Mouse (Mus musculus): ENCODE measurements at regions not wholly inside any gene's neighbourhood (a gene's known extent, or its start where the extent isn't known, plus 50 kb on each side); places are given as distances from the start of the nearest gene placed in this dataset.
"Not testable (repeated sequence)": the region's sequence is repeated elsewhere in the genome, so short reads cannot be mapped to it uniquely, and the experiment has no call there.

GRCm38 (mm10) chr15:90291848-90292247, 67.7 kb downstream of the Alg10b start:
- no peak for DNase-seq (ENCODE audit: low spot score)

DNA sequence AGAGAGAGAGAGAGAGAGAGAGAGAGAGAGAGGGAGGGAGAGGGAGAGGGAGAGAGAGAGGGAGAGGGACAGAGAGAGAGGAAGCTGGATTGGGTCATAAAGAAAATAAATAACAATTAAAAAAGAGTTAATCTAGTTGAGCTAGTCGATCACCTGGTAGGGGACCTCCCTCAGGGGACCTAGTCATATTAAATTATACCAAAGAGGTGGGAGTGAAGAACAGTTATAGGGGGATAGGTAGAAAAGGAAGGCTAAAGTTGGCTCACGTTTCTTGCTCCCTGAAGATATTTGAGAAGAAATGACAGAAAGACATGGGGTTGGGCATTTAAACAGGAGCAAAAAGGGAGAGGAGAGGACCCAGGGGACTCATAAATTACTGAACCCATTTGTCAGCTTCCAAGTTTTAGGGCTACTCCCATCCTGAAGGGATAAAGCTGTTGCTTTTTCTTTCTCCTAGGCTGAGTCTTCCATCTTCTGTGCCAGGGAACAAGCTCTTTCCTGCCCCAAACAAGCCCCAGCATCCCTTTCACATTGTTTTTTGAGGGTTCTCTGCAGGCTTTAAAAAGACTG, 70.3 kb downstream of the Alg10b start:
- DNase-seq (ENCODE audit: low spot score): no peak

- DNase-seq (ENCODE audit: low spot score): no peak
Measured at GRCm38 (mm10) chr15:90298566-90298965, 74.5 kb downstream of the Alg10b start.

DNA sequence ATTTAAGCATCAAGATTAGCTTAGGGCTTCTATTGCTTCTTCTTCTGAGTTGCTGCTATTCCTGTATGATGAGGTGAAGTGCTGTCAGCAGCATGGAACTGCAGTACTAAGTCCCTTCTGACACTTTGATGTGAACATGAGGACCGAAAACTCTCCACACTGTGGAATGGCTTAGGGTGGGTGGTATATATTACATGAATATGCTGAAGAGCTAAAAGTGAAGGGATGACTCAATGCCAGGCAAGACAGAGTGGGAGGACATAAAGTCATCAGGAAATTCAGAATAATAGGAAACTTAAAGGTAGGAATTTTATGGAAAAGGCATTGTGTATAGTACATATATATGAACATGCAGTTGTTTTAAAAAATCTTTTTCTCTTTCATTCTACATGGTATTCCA, 79.3 kb downstream of the Alg10b start:
- DNase-seq (ENCODE audit: low spot score): no peak

GRCm38 (mm10) chr15:90305051-90305450, 80.9 kb downstream of the Alg10b start:
- DNase-seq (ENCODE audit: low spot score): no peak

- no peak for DNase-seq (ENCODE audit: low spot score)
Measured at GRCm38 (mm10) chr15:90306866-90307265, 82.8 kb downstream of the Alg10b start.

DNA sequence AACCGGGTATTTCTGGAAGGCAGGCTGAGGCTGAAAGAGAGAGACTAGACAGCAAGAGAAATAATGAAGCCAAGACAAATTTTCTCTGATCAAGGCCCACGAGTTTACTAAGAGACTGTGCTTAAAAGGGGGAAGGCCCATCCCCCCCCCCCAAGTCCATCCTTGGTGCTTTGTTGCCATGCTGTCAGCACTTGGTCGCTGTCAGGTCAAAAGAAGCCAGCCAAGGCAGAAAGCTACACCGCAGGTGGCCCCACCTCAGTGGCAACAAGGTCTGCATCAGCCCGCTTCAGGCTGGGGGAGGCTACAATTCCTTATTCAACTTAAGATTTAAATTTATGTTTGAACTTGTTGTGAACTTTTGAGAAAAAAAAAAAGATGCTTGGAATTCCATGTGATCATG, 84.3 kb downstream of the Alg10b start:
- not testable (repeated sequence) for DNase-seq (ENCODE audit: low spot score)

DNA sequence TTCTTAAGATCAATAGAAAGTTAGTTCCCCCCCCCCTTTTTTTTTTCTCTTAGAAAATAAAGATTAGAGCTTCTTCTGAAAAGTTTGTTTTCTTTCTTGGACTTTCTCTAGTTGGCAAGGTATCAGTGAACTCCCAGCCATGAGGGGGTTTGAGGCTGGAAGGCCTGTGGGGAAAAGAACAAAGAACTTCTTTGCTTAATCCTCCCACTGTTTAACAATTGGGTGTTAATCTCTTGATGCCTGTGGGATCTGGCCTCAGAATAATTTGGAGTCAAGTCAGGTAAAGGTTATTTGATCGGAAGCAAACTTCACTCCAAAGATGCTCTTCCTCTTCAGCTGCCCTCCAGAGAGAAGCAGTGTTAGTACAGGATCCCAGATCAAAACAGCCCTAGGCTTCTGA, 84.8 kb downstream of the Alg10b start:
- no peak for DNase-seq (ENCODE audit: low spot score)

- DNase-seq (ENCODE audit: low spot score): no peak
Measured at GRCm38 (mm10) chr15:90309664-90310063, 85.6 kb downstream of the Alg10b start.

DNA sequence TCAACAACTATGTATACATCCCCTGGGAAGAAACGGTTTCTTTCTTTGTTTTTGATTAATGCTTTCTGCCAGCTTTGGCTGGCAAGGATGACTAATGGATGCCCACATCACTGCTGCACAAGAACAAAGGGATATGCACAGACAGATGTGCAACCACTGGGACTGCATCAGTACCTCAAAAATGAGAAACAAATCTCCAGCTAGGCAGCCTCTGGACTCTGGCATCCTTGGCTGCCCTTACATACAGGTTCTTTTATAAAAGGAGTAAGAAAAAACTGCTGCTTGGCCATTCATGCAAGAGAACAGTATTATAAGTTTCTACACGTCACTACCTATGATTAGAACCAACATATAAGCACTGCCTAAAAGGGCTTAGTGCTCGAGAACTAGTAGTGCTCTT, 97.7 kb downstream of the Alg10b start:
- no peak for DNase-seq (ENCODE audit: low spot score)

DNA sequence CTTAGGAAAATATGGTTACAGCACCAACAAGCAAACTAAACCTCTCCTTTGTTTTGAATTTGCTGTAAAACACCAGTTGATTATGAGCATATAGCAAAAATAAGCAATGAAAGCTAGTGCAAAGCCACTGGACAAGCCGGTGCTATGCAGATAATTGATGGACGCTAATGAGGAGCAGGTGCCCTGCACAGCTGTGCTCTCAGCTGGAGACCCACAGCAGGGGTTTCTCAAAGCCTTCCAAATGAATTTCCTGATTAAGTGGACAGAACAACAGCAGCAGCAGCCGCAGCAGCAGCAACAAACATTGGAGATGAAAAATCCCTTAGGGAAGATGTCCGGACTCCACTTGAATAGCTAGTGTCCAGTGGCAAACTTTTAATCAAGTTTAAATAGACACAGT, 109.2 kb downstream of the Alg10b start:
- no peak for DNase-seq (ENCODE audit: low spot score)

DNA sequence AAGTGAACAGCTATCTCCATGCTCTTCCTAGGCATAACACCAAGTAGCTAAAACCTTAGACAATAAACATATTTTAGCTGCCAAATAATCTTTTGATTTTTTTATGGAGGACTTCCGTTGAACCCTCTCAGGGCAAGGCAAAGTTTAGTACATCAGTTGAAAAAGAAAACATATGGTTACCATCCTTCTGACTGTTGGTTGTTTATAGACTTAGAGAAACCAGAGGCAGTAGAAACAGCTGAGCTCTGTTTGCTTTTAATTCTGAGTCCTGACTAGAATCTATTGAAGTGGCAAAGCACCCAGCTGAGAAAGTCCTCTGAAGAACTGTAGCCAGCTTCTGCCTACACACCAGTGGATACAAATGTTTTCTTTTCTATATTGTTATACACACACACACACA, 109.7 kb downstream of the Alg10b start:
- DNase-seq (ENCODE audit: low spot score): no peak

DNA sequence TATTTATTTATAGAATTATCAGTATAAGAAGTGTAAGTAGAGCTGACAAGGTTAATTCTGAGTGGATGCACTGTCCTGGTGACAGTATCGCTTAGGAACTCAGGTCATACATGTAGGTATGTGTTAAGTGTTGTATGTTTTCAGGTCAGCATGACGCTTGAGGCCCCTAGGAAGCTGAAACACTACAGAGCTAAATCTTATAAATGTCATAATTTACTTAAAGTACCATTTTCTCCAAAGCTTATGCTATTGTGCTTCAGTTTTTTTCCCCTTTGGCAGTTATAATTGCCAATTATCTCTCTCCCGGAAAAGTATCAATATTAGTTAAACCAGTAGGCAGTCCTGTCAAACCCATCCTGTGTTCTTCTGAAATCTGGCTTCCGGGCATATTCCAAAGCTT, 110.3 kb downstream of the Alg10b start:
- no peak for DNase-seq (ENCODE audit: low spot score)

DNA sequence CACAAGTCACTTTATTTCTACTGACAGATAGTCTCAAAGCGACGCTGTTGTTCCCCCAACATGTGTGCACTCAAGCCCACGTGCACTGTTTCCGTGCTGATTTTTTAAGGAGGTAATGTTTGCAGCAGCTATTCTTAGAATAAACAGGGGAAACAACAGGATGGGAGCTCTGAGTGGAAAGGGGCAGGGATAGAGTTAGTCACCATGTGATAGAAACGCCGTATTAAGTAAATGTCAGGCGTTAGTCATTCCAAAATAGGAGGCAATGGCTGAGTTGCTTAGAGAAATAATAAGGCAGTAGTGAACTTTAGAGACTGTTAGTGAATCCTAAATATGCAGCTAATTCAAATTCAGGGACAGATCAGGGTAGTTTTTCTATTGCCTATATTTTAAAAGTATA, 111.4 kb downstream of the Alg10b start:
- DNase-seq (ENCODE audit: low spot score): no peak

GRCm38 (mm10) chr15:90340089-90340488, 116.0 kb downstream of the Alg10b start:
- DNase-seq (ENCODE audit: low spot score): no peak

DNA sequence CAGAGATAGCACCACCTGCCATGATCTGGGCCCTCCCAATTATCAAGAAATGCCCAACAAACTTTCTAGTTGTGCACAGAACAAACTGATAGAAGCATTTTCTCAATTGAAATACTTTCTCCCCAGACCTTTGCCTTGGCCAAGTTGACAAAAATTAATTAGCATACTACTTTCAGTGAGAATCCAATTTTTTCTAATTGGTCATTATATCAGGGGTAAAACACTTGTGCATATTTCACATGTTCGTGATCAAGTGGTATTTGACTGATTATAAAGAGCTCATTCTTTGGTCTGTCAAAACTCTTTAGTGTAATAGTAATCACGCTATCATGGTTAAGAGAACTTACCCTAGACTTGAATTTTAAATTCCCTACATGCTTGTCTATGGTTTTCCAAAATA, 117.2 kb downstream of the Alg10b start:
- no peak for DNase-seq (ENCODE audit: low spot score)

DNA sequence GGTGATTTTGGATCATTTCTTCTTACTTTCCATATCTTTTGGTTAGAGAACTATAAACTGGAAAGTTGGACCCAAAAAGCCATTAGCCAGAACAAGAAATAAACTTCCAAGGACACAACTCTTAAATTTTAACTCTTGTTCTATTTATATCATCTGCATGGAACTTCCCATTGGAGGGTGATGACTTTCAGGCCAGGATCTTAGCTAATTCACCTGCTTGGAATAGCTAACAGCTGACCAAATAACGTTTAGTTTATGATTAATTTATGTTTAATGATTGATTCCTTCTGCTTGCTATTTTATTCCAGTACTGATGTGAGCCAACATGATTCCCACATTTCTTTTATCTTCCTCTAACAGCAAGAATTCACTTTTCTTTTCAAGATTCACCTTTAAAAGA, 119.7 kb downstream of the Alg10b start:
- DNase-seq (ENCODE audit: low spot score): no peak

DNA sequence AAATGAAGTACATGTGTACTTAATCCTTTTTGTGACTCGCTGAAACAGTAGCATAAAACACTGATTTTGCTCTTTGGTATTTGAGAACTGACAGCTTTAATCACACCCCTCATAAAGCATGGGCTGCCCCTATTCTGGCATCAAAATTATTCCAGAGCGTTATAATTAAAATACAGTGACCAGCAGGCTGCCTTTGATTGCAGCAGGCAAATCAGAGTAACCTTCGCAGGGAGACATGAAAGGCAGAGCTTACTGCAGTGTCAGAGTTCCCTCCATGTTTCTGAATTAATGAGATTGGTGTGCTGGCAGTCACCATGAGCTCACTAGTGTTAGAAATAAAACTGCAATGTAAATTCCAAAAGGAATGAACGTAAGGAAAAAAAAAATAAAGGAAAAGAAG, 120.8 kb downstream of the Alg10b start:
- no peak for DNase-seq (ENCODE audit: low spot score)

GRCm38 (mm10) chr15:90346162-90346561, 122.1 kb downstream of the Alg10b start:
- DNase-seq (ENCODE audit: low spot score): no peak

GRCm38 (mm10) chr15:90346757-90347156, 122.6 kb downstream of the Alg10b start:
- no peak for DNase-seq (ENCODE audit: low spot score)

GRCm38 (mm10) chr15:90351898-90352297, 127.8 kb downstream of the Alg10b start:
- DNase-seq (ENCODE audit: low spot score): no peak

GRCm38 (mm10) chr15:90365656-90366055, 141.5 kb downstream of the Alg10b start:
- DNase-seq (ENCODE audit: low spot score): no peak

DNA sequence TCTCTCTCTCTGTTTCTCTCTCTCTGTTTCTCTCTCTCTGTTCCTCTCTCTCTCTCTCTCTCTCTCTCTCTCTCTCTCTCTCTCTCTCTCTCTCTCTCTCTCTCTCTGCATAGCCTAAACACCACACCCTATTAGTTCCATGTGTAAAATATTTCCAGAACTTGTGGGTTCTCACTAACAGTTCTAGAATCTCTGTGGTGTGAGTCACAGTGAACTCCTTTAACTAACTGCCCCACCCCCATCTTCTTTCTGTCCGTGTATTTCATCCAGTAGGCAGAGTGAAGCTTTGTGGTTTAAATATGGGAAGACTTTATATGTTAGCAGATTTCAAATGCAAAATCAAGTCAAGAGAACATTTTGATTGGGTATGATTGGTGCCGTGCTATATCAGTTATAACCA, 153.8 kb downstream of the Alg10b start:
- DNase-seq (ENCODE audit: low spot score): no peak

- no peak for DNase-seq (ENCODE audit: low spot score)
Measured at GRCm38 (mm10) chr15:90396961-90397360, 172.8 kb downstream of the Alg10b start.
